Mouse (Mus musculus) layer of hippocampus, postnatal 25 days (tissue): ENCODE measurements around the gene Dlk1. TPM values are rescaled to one million over a fixed set of nuclear protein-coding genes. Genes with fewer than 3 reads are reported as not detected.
A peak's percentile ranks its signal among the peaks of the same experiment; 100 is the strongest.

Experiments
- DNase-seq, 2 experiments: peaks; one replicate each; pipeline ENCODE4 v3.0.0; 2022; ENCODE audit warnings: mixed read lengths in 2 of 2, low spot score in 1 of 2; ENCODE audit errors: extremely low spot score in 1 of 2
- total RNA-seq, 2 experiments: library from RNA; stranded (reverse); gene quantifications; 2 replicates each; pipeline ENCODE4 v1.2.3; 2021

The Dlk1 gene
- total RNA-seq, 2 experiments from 2014 or later: 3.4 to 6.7 TPM

GRCm38 (mm10) chr12:109437559-109438350, 14.9 kb upstream of the Dlk1 start:
- peak; percentile 80 to 91 for DNase-seq

GRCm38 (mm10) chr12:109438383-109438782, 14.2 kb upstream of the Dlk1 start:
- DNase-seq: no peak

- no peak for DNase-seq
Measured at GRCm38 (mm10) chr12:109439974-109440373, 12.6 kb upstream of the Dlk1 start.

- DNase-seq: no peak
Measured at GRCm38 (mm10) chr12:109441366-109441765, 11.3 kb upstream of the Dlk1 start.

- DNase-seq: no peak
Measured at GRCm38 (mm10) chr12:109442115-109442514, 10.5 kb upstream of the Dlk1 start.

GRCm38 (mm10) chr12:109443276-109443675, 9.3 kb upstream of the Dlk1 start:
- DNase-seq: no peak

GRCm38 (mm10) chr12:109444999-109445398, 7.6 kb upstream of the Dlk1 start:
- no peak for DNase-seq

GRCm38 (mm10) chr12:109445499-109446235, 7.0 kb upstream of the Dlk1 start:
- no peak for DNase-seq

- DNase-seq: no peak
Measured at GRCm38 (mm10) chr12:109446236-109446941, 6.2 kb upstream of the Dlk1 start.

- no peak for DNase-seq
Measured at GRCm38 (mm10) chr12:109449421-109450411, 2.9 kb upstream of the Dlk1 start.

- DNase-seq: no peak
Measured at GRCm38 (mm10) chr12:109453065-109453997, 708 bp downstream of the Dlk1 start.

- no peak for DNase-seq
Measured at GRCm38 (mm10) chr12:109454137-109454536, 1.5 kb downstream of the Dlk1 start.

GRCm38 (mm10) chr12:109456531-109457202, 4.0 kb downstream of the Dlk1 start:
- no peak for DNase-seq

- no peak for DNase-seq
Measured at GRCm38 (mm10) chr12:109457836-109458235, 5.2 kb downstream of the Dlk1 start.

- DNase-seq: no peak
Measured at GRCm38 (mm10) chr12:109458896-109459295, 6.3 kb downstream of the Dlk1 start.

GRCm38 (mm10) chr12:109459481-109460401, 7.1 kb downstream of the Dlk1 start:
- DNase-seq: no peak

- no peak for DNase-seq
Measured at GRCm38 (mm10) chr12:109462594-109462993, 10.0 kb downstream of the Dlk1 start.
